ENCODE assay signal across 16 mouse cellular contexts in genomic region chr11:74960031-74960551, GRCm38 (mm10). TPM values are rescaled to one million over a fixed set of nuclear protein-coding genes. Genes with fewer than 3 reads are reported as not detected.
A peak's percentile ranks its signal among the peaks of the same experiment; 100 is the strongest.
DNase-seq lines count a peak whose midpoint lies in the region; ATAC-seq and TF ChIP-seq lines count a peak whose summit lies in the region.
"Had no signal": no experiment of that assay in that cellular context is flagged by ENCODE, and none has a peak within 500 bp of the region (broad histone marks: within the 10 kb centered on the region; RNA-seq: fewer than 3 reads in every experiment).

No protein-coding gene starts in this region.

- no peak for DNase-seq in lung, adult 2 months
- DNase-seq in CD8-positive naive resting alpha-beta T cell, adult 2 months (ENCODE audit: low read depth in 2 of 2, low spot score in 2 of 2) = peak; percentile 32 to 44
- DNase-seq in stomach, postnatal 0 days (ENCODE audit: low spot score) = no peak
- no peak for DNase-seq in midbrain, embryonic 14.5 days
- DNase-seq: adrenal gland, postnatal 25 days; cerebellum, adult 18-20 months; left cerebral cortex, postnatal 4 days; spleen, adult 18-20 months had no signal

- H3K4me2 ChIP-seq in lung, embryonic 15.5 days = no peak overlapping the region
- no peak overlapping the region for H3K4me2 ChIP-seq in stomach, postnatal 0 days (replicated peaks; ENCODE audit: low read depth)
- no peak overlapping the region for H3K4me2 ChIP-seq in neural tube, embryonic 15.5 days
- H3K4me2 ChIP-seq in midbrain, embryonic 14.5 days (ENCODE audit: low read length) = no peak overlapping the region
- H3K4me2 ChIP-seq: liver, embryonic 15.5 days; midbrain, embryonic 11.5 days; neural tube, embryonic 12.5 days had no signal

- no peak for TF ChIP-seq POLR2A in lung, adult 2 months (IDR thresholded peaks at IDR 0.05; ENCODE audit: borderline replicate concordance, extremely low read depth, low read depth, low read length)

- no peak overlapping the region for H3K9ac ChIP-seq in lung, embryonic 15.5 days
- H3K9ac ChIP-seq in stomach, postnatal 0 days (ENCODE audit: low read length) = no peak overlapping the region
- no peak overlapping the region for H3K9ac ChIP-seq in neural tube, embryonic 15.5 days (replicated peaks)
- H3K9ac ChIP-seq in midbrain, embryonic 14.5 days (replicated peaks; ENCODE audit: low read length) = no peak overlapping the region
- H3K9ac ChIP-seq: liver, embryonic 15.5 days; neural tube, embryonic 12.5 days had no signal

- H3K36me3 ChIP-seq in lung, embryonic 15.5 days = no peaks in the 10 kb centered on the region
- no peaks in the 10 kb centered on the region for H3K36me3 ChIP-seq in stomach, postnatal 0 days (ENCODE audit: control insufficient read depth, insufficient read depth, low read length)
- H3K36me3 ChIP-seq in neural tube, embryonic 15.5 days = no peaks in the 10 kb centered on the region; the same call in 1 of the 2 replicates
- H3K36me3 ChIP-seq in midbrain, embryonic 14.5 days (ENCODE audit: control insufficient read depth, insufficient read depth, low read length) = peaks cover 16% of the 10 kb centered on the region
- H3K36me3 ChIP-seq: liver, embryonic 15.5 days had no signal

- no peak for TF ChIP-seq EP300 in stomach, postnatal 0 days (optimal IDR thresholded peaks at IDR 0.05)

- no peak overlapping the region for H3K4me3 ChIP-seq in lung, embryonic 15.5 days
- H3K4me3 ChIP-seq in lung, adult 2 months (replicated peaks; ENCODE audit: extremely low read depth, low read depth, low read length) = no peak overlapping the region
- no peak overlapping the region for H3K4me3 ChIP-seq in stomach, postnatal 0 days (ENCODE audit: low read depth, low read length)
- no peak overlapping the region for H3K4me3 ChIP-seq in neural tube, embryonic 15.5 days (replicated peaks)
- H3K4me3 ChIP-seq in midbrain, embryonic 14.5 days (replicated peaks; ENCODE audit: low read depth, low read length) = no peak overlapping the region
- H3K4me3 ChIP-seq: erythroblast, embryonic 14.5 days; liver, embryonic 15.5 days; neural tube, embryonic 12.5 days had no signal

- no peak for ATAC-seq in lung, embryonic 15.5 days (ENCODE audit: borderline replicate concordance, extremely low read depth, low FRiP score, low TSS enrichment)
- peak; percentile 43 to 66; a peak in 3 of 4 replicates for ATAC-seq in hematopoietic stem cell, adult 5-6 weeks (replicated peaks in 1 of 2; ENCODE audit: insufficient read depth in 1 of 2, low FRiP score in 2 of 2, low TSS enrichment in 1 of 2, low read depth in 1 of 2, poor library complexity in 2 of 2, severe bottlenecking in 2 of 2)
- no peak for ATAC-seq in stomach, postnatal 0 days (ENCODE audit: low FRiP score, low TSS enrichment)
- ATAC-seq in neural tube, embryonic 15.5 days (ENCODE audit: low FRiP score) = no peak
- no peak for ATAC-seq in midbrain, embryonic 14.5 days (ENCODE audit: low FRiP score, low TSS enrichment)
- ATAC-seq: intestine, embryonic 16.5 days had no signal

- H3K27ac ChIP-seq in lung, embryonic 15.5 days = 0 out of 2 replicates have a peak overlapping the region, but pooled peaks have one; percentile 2
- 0 out of 2 replicates have a peak overlapping the region, but pooled peaks have one; percentile 24 for H3K27ac ChIP-seq in stomach, postnatal 0 days (replicated peaks)
- H3K27ac ChIP-seq in neural tube, embryonic 15.5 days (replicated peaks) = no peak overlapping the region
- H3K27ac ChIP-seq in midbrain, embryonic 14.5 days (replicated peaks; ENCODE audit: low read depth, low read length) = no peak overlapping the region
- H3K27ac ChIP-seq: liver, embryonic 15.5 days; neural tube, embryonic 12.5 days had no signal

- no peak for TF ChIP-seq CTCF in lung, adult 2 months (IDR thresholded peaks at IDR 0.05; ENCODE audit: insufficient read depth, low read length)
- TF ChIP-seq CTCF in stomach, postnatal 0 days (IDR thresholded peaks at IDR 0.05; ENCODE audit: low read depth) = no peak

- no peaks in the 10 kb centered on the region for H3K9me3 ChIP-seq in lung, embryonic 15.5 days
- no peaks in the 10 kb centered on the region for H3K9me3 ChIP-seq in stomach, postnatal 0 days (ENCODE audit: control insufficient read depth, low read length)
- no peaks in the 10 kb centered on the region for H3K9me3 ChIP-seq in neural tube, embryonic 15.5 days (replicated peaks)
- no peaks in the 10 kb centered on the region for H3K9me3 ChIP-seq in midbrain, embryonic 14.5 days (ENCODE audit: control insufficient read depth, low read length)
- H3K9me3 ChIP-seq: liver, embryonic 15.5 days; neural tube, embryonic 12.5 days had no signal

- H3K27me3 ChIP-seq in lung, embryonic 15.5 days = no peaks in the 10 kb centered on the region
- no peaks in the 10 kb centered on the region for H3K27me3 ChIP-seq in stomach, postnatal 0 days (ENCODE audit: control insufficient read depth, insufficient read depth, low read length)
- H3K27me3 ChIP-seq in neural tube, embryonic 15.5 days (replicated peaks) = no peaks in the 10 kb centered on the region
- H3K27me3 ChIP-seq in midbrain, embryonic 14.5 days (ENCODE audit: control insufficient read depth, insufficient read depth, low read length) = no peaks in the 10 kb centered on the region
- H3K27me3 ChIP-seq: liver, embryonic 15.5 days; neural tube, embryonic 12.5 days had no signal

- WGBS in lung, embryonic 15.5 days = 88% methylated on average over 9 of the region's 9 CpGs
- WGBS in lung, adult 2 months = 84% methylated on average over 9 of the region's 9 CpGs
- 91% methylated on average over 9 of the region's 9 CpGs for WGBS in stomach, postnatal 0 days
- WGBS in neural tube, embryonic 15.5 days = 92% methylated on average over 9 of the region's 9 CpGs
- 96% methylated on average over 9 of the region's 9 CpGs for WGBS in midbrain, embryonic 14.5 days

- peaks cover 11% of the 10 kb centered on the region for H3K4me1 ChIP-seq in lung, embryonic 15.5 days
- no peaks in the 10 kb centered on the region for H3K4me1 ChIP-seq in lung, adult 2 months (ENCODE audit: control insufficient read depth, insufficient read depth, low read length)
- H3K4me1 ChIP-seq in stomach, postnatal 0 days (replicated peaks; ENCODE audit: control insufficient read depth, insufficient read depth) = no peaks in the 10 kb centered on the region
- peaks cover 5% of the 10 kb centered on the region; the same call in 1 of the 2 replicates for H3K4me1 ChIP-seq in neural tube, embryonic 15.5 days
- no peaks in the 10 kb centered on the region for H3K4me1 ChIP-seq in midbrain, embryonic 14.5 days (ENCODE audit: control insufficient read depth, insufficient read depth, low read length)
- H3K4me1 ChIP-seq: neural tube, embryonic 12.5 days had no signal

RNA-seq across cellular contexts. Expression of gene Srr, which starts 34.3 kb away (rescaled TPM):
- 19.8 and 21.6 TPM in 2 replicates for polyA plus RNA-seq in lung, embryonic 15.5 days (2015; fragmentation: Nextera tagmentation; extraction: Ambion mirVana)
- polyA plus RNA-seq in lung, adult 2 months (2012; rRNA removed) = 5.0 and 11.4 TPM in 2 replicates
- total RNA-seq in hematopoietic stem cell, adult 5-6 weeks (2017) = 8.5 and 9.0 TPM in 2 replicates
- 8.0 and 9.7 TPM in 2 replicates for polyA plus RNA-seq in stomach, postnatal 0 days (2015; fragmentation: Nextera tagmentation; extraction: Ambion mirVana)
- 38.0 and 38.1 TPM in 2 replicates for polyA plus RNA-seq in neural tube, embryonic 15.5 days (2015; fragmentation: Nextera tagmentation; extraction: Ambion mirVana)
- 34.4 and 49.9 TPM in 2 replicates for polyA plus RNA-seq in midbrain, embryonic 14.5 days (2014; fragmentation: Nextera tagmentation; extraction: Ambion mirVana)

RNA-seq across cellular contexts. Expression of gene Smg6, which starts 34.5 kb away (rescaled TPM):
- polyA plus RNA-seq in lung, embryonic 15.5 days (2015; fragmentation: Nextera tagmentation; extraction: Ambion mirVana) = 14.8 and 17.3 TPM in 2 replicates
- polyA plus RNA-seq in lung, adult 2 months (2012; rRNA removed) = 35.8 and 40.8 TPM in 2 replicates
- 59.6 and 87.5 TPM in 2 replicates for total RNA-seq in hematopoietic stem cell, adult 5-6 weeks (2017)
- polyA plus RNA-seq in stomach, postnatal 0 days (2015; fragmentation: Nextera tagmentation; extraction: Ambion mirVana) = 6.1 and 6.7 TPM in 2 replicates
- polyA plus RNA-seq in neural tube, embryonic 15.5 days (2015; fragmentation: Nextera tagmentation; extraction: Ambion mirVana) = 13.3 and 14.3 TPM in 2 replicates
- polyA plus RNA-seq in midbrain, embryonic 14.5 days (2014; fragmentation: Nextera tagmentation; extraction: Ambion mirVana) = 14.0 and 15.9 TPM in 2 replicates

Comparison
In these comparisons a context has a peak if more than half of its experiments do, and no peak if none do; other contexts are left out.
1. ATAC-seq: peak in hematopoietic stem cell, adult 5-6 weeks (2 of 2); none in lung, embryonic 15.5 days (single experiment), stomach, postnatal 0 days (single experiment), neural tube, embryonic 15.5 days (single experiment) and midbrain, embryonic 14.5 days (single experiment).
2. H3K27ac ChIP-seq: peak in lung, embryonic 15.5 days (single experiment) and stomach, postnatal 0 days (single experiment); none in neural tube, embryonic 15.5 days (single experiment) and midbrain, embryonic 14.5 days (single experiment).
3. DNase-seq: peak in CD8-positive naive resting alpha-beta T cell, adult 2 months (2 of 2); none in lung, adult 2 months (single experiment), stomach, postnatal 0 days (single experiment) and midbrain, embryonic 14.5 days (single experiment).